Mouse (Mus musculus) liver, embryonic 11.5 days (tissue): ENCODE measurements around the gene Cacna1f. TPM values are rescaled to one million over a fixed set of nuclear protein-coding genes. Genes with fewer than 3 reads are reported as not detected.

Experiments used
- ATAC-seq: fragments of 200-750 bp; cut with Nextera tagmentation; replicated peaks from 2 replicates; pipeline ENCODE4 v1.8.0; 2017; ENCODE audit warnings: moderate number of reproducible peaks, mild to moderate bottlenecking, moderate TSS enrichment, moderate library complexity; ENCODE audit not compliant: low FRiP score
- DNase-seq: peaks from one replicate; pipeline ENCODE4 v3.0.0-alpha.2; 2017; ENCODE audit warnings: low spot score
- H3K27ac ChIP-seq: fragments of 300-500 bp; sonication (generic); 2 replicates; pipeline ENCODE4 v1.5.1; 2014; ENCODE audit warnings: mild to moderate bottlenecking, low read depth, low read length, control low read depth
- H3K27me3 ChIP-seq: fragments of 300-500 bp; sonication (generic); replicated peaks from 2 replicates; pipeline ENCODE4 v1.6.1; 2014; ENCODE audit warnings: low read length, mixed read lengths; ENCODE audit not compliant: control insufficient read depth, insufficient read depth
- H3K36me3 ChIP-seq: fragments of 300-500 bp; sonication (generic); 2 replicates; pipeline ENCODE4 v1.6.1; 2014; ENCODE audit warnings: mild to moderate bottlenecking, low read length, moderate library complexity, mixed read lengths; ENCODE audit not compliant: control insufficient read depth, insufficient read depth
- H3K4me1 ChIP-seq: fragments of 300-500 bp; sonication (generic); replicated peaks from 2 replicates; pipeline ENCODE4 v1.6.1; 2014; ENCODE audit warnings: low read length, mixed read lengths; ENCODE audit not compliant: control insufficient read depth, insufficient read depth
- H3K4me2 ChIP-seq: fragments of 300-500 bp; sonication (generic); 2 replicates; pipeline ENCODE4 v1.6.1; 2014; ENCODE audit warnings: mild to moderate bottlenecking, control low read depth, moderate library complexity
- H3K4me3 ChIP-seq: fragments of 300-500 bp; sonication (generic); 2 replicates; pipeline ENCODE4 v1.5.1; 2014; ENCODE audit warnings: low read depth, low read length, control low read depth
- H3K9ac ChIP-seq: fragments of 300-500 bp; sonication (generic); 2 replicates; pipeline ENCODE4 v1.6.1; 2014; ENCODE audit warnings: low read depth, low read length, control low read depth
- H3K9me3 ChIP-seq: fragments of 300-500 bp; sonication (generic); 2 replicates; pipeline ENCODE4 v1.6.1; 2016; ENCODE audit warnings: low read length, inconsistent platforms, mixed read lengths; ENCODE audit not compliant: control insufficient read depth
- WGBS: fragments of 180-500 bp; shearing (Covaris S2); extraction: QIAGEN DNeasy Blood & Tissue Kit; methylation state at CpG from one replicate; pipeline ENCODE4 v1.1.7; 2014; 5-methylcytosine and 5-hydroxymethylcytosine counted together
- polyA plus RNA-seq: library from polyadenylated mRNA; unstranded; fragments of >200 nt; fragmentation: Nextera tagmentation; extraction: Ambion mirVana; gene quantifications from 2 replicates; pipeline ENCODE4 v1.2.1, GENCODE M21; 2014

Cacna1f gene
- polyA plus RNA-seq, result 0.03 and 0.08 TPM in 2 replicates

- H3K27me3 ChIP-seq, result peaks cover 8% of the 10 kb centered on the region
- H3K4me3 ChIP-seq, result no peak within 1 kb of the TSS
- no peak within 1 kb of the TSS for H3K9ac ChIP-seq
- no peak within 1 kb of the TSS; the same call in 1 of the 2 replicates for H3K4me2 ChIP-seq
- no peak within 1 kb of the TSS for H3K27ac ChIP-seq
- ATAC-seq, result no peak
- 66% methylated on average over 6 of the region's 6 CpGs for WGBS
- H3K9me3 ChIP-seq, result no peaks in the 10 kb centered on the region
- no peaks in the 10 kb centered on the region for H3K4me1 ChIP-seq
- no peak for DNase-seq
- H3K36me3 ChIP-seq, result no peaks in the 10 kb centered on the region
These were observed at the start of gene Cacna1f for GRCm38 (mm10) chrX:7606783-7607182. Cacna1f (plus strand) TSS chrX:7607083.

- H3K4me3 ChIP-seq, result no peak overlapping the region
- no peak for DNase-seq
- 27% methylated on average over 2 of the region's 2 CpGs for WGBS
- no peaks in the 10 kb centered on the region for H3K27me3 ChIP-seq
- no peak for ATAC-seq
- no peak overlapping the region for H3K27ac ChIP-seq
- no peaks in the 10 kb centered on the region for H3K36me3 ChIP-seq
- no peak overlapping the region for H3K9ac ChIP-seq
- H3K4me2 ChIP-seq, result no peak overlapping the region
- H3K4me1 ChIP-seq, result no peaks in the 10 kb centered on the region
- H3K9me3 ChIP-seq, result no peaks in the 10 kb centered on the region
These were observed 43.8 kb upstream of the Cacna1f start for GRCm38 (mm10) chrX:7563076-7563475.

- WGBS, result 66% methylated on average over 6 of the region's 6 CpGs
- no peaks in the 10 kb centered on the region for H3K9me3 ChIP-seq
- DNase-seq (no peak), ATAC-seq (no peak)
- no peaks in the 10 kb centered on the region for H3K36me3 ChIP-seq
- H3K27ac ChIP-seq, result no peak overlapping the region
- H3K4me2 ChIP-seq, result no peak overlapping the region
- H3K9ac ChIP-seq, result no peak overlapping the region
- no peaks in the 10 kb centered on the region; the same call in 1 of the 2 replicates for H3K4me1 ChIP-seq
- no peaks in the 10 kb centered on the region for H3K27me3 ChIP-seq
- H3K4me3 ChIP-seq, result no peak overlapping the region
These were observed 40.5 kb upstream of the Cacna1f start for GRCm38 (mm10) chrX:7566352-7566751.

GRCm38 (mm10) chrX:7567491-7567890 lies 39.4 kb upstream of the Cacna1f start:
- no peak overlapping the region for H3K27ac ChIP-seq
- H3K4me2 ChIP-seq, result no peak overlapping the region
- no peaks in the 10 kb centered on the region for H3K9me3 ChIP-seq
- H3K4me3 ChIP-seq, result no peak overlapping the region
- DNase-seq (no peak), ATAC-seq (no peak)
- H3K36me3 ChIP-seq, result no peaks in the 10 kb centered on the region
- H3K27me3 ChIP-seq, result no peaks in the 10 kb centered on the region
- no peak overlapping the region for H3K9ac ChIP-seq
- peaks cover 7% of the 10 kb centered on the region for H3K4me1 ChIP-seq
- 54% methylated on average over 9 of the region's 9 CpGs for WGBS

- no peak overlapping the region for H3K4me2 ChIP-seq
- no peak overlapping the region for H3K27ac ChIP-seq
- 56% methylated on average over 7 of the region's 7 CpGs for WGBS
- ATAC-seq (no peak), DNase-seq (no peak)
- no peak overlapping the region for H3K4me3 ChIP-seq
- peaks cover 17% of the 10 kb centered on the region for H3K4me1 ChIP-seq
- no peaks in the 10 kb centered on the region for H3K27me3 ChIP-seq
- no peak overlapping the region for H3K9ac ChIP-seq
- no peaks in the 10 kb centered on the region for H3K9me3 ChIP-seq
- no peaks in the 10 kb centered on the region for H3K36me3 ChIP-seq
These were observed 36.3 kb upstream of the Cacna1f start for GRCm38 (mm10) chrX:7570481-7571175.

DNA sequence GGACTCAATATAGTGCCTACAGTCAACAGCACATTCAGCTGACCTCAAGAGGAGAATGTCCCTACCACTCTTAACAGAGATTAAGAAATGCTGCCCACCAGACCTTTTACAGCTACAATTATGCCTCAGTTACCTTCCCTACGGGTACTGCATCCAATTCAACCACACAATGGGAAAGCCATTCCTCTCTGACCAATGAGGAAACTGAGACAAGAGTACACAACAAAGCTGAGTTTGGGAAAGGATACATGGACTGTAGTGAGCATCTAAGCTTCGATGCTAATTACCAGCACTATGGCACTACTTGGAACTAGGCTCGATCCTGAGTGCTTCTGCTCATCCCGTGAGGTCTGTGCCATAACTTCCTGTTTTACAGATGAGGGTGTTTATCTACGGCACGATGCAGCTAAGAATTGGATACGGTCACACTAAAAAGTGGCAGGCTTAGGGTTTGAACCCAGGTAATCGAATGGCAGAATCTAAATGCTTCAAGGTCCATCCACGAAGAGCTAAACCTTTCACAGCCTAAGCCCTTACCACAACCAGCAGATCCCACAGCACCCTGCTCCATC lies 35.2 kb upstream of the Cacna1f start:
- Histone ChIP-seq H3K4me3 (no peak overlapping the region), H3K27me3 (no peaks in the 10 kb centered on the region), H3K27ac (no peak overlapping the region), H3K4me2 (peak overlapping the region; percentile 1; the same call in 1 of the 2 replicates), H3K4me1 (peaks cover 17% of the 10 kb centered on the region), H3K9me3 (no peaks in the 10 kb centered on the region), H3K9ac (no peak overlapping the region), H3K36me3 (no peaks in the 10 kb centered on the region)
- WGBS, result 76% methylated on average over 9 of the region's 9 CpGs
- DNase-seq (no peak), ATAC-seq (no peak)

GRCm38 (mm10) chrX:7572466-7572865 lies 34.4 kb upstream of the Cacna1f start:
- H3K27ac ChIP-seq, result no peak overlapping the region
- no peaks in the 10 kb centered on the region for H3K36me3 ChIP-seq
- H3K4me3 ChIP-seq, result peak overlapping the region; percentile 69
- H3K27me3 ChIP-seq, result no peaks in the 10 kb centered on the region
- peak overlapping the region; percentile 77; the same call in 1 of the 2 replicates for H3K9ac ChIP-seq
- no peaks in the 10 kb centered on the region for H3K9me3 ChIP-seq
- ATAC-seq (no peak), DNase-seq (no peak)
- H3K4me1 ChIP-seq, result peaks cover 17% of the 10 kb centered on the region
- 57% methylated on average over 10 of the region's 10 CpGs for WGBS
- H3K4me2 ChIP-seq, result peak overlapping the region; percentile 82

- Histone ChIP-seq H3K36me3 (no peaks in the 10 kb centered on the region), H3K4me3 (peak within 1 kb of the TSS; percentile 69), H3K9me3 (no peaks in the 10 kb centered on the region), H3K27ac (peak within 1 kb of the TSS; percentile 79), H3K27me3 (no peaks in the 10 kb centered on the region), H3K9ac (peak within 1 kb of the TSS; percentile 77), H3K4me1 (peaks cover 17% of the 10 kb centered on the region), H3K4me2 (peak within 1 kb of the TSS; percentile 82)
- ATAC-seq, result peak; percentile 56; the same call in 1 of the 2 replicates
- no peak for DNase-seq
- WGBS, result 29% methylated on average over 54 of the region's 72 CpGs
These were observed 33.5 kb upstream of the Cacna1f start, which contains the start of gene Foxp3 for GRCm38 (mm10) chrX:7573176-7574086. Foxp3 (plus strand) TSS chrX:7573644.
